Mouse (Mus musculus) heart, embryonic 13.5 days (tissue): ENCODE data around the gene Wdr20. TPM values are rescaled to one million over a fixed set of nuclear protein-coding genes. Genes with fewer than 3 reads are reported as not detected.

Experiments
- ATAC-seq: fragments of 200-750 bp; cut with Nextera tagmentation; 2 replicates; pipeline ENCODE4 v1.8.0; 2017; ENCODE audit warnings: moderate TSS enrichment; ENCODE audit not compliant: insufficient number of reproducible peaks, low FRiP score, low TSS enrichment; ENCODE audit errors: extremely low read depth
- H3K27ac ChIP-seq: fragments of 300-500 bp; sonication (generic); replicated peaks from 2 replicates; pipeline ENCODE4 v1.5.1; 2015; ENCODE audit warnings: moderate library complexity, mild to moderate bottlenecking, inconsistent platforms
- H3K27me3 ChIP-seq: fragments of 300-500 bp; sonication (generic); replicated peaks from 2 replicates; pipeline ENCODE4 v1.6.1; 2015; ENCODE audit warnings: mild to moderate bottlenecking, inconsistent platforms
- H3K36me3 ChIP-seq: fragments of 300-500 bp; sonication (generic); 2 replicates; pipeline ENCODE4 v1.6.1; 2015; ENCODE audit warnings: mild to moderate bottlenecking, inconsistent platforms
- H3K4me1 ChIP-seq: fragments of 300-500 bp; sonication (generic); 2 replicates; pipeline ENCODE4 v1.6.1; 2015; ENCODE audit warnings: inconsistent platforms
- H3K4me2 ChIP-seq: fragments of 300-500 bp; sonication (generic); 2 replicates; pipeline ENCODE4 v1.6.1; 2015; ENCODE audit warnings: inconsistent platforms, mild to moderate bottlenecking, moderate library complexity
- H3K4me3 ChIP-seq: fragments of 300-500 bp; sonication (generic); 2 replicates; pipeline ENCODE4 v1.5.1; 2015; ENCODE audit warnings: moderate library complexity, mild to moderate bottlenecking, inconsistent platforms
- H3K9ac ChIP-seq: fragments of 300-500 bp; sonication (generic); 2 replicates; pipeline ENCODE4 v1.6.1; 2015; ENCODE audit warnings: inconsistent platforms, mild to moderate bottlenecking, moderate library complexity
- H3K9me3 ChIP-seq: fragments of 300-500 bp; sonication (generic); 2 replicates; pipeline ENCODE4 v1.6.1; 2016; ENCODE audit warnings: inconsistent platforms
- WGBS: fragments of 180-500 bp; shearing (Covaris S2); methylation state at CpG from one replicate; pipeline ENCODE4 v1.1.7; 2015; ENCODE audit warnings: mixed read lengths; 5-methylcytosine and 5-hydroxymethylcytosine counted together
- polyA plus RNA-seq: library from polyadenylated mRNA; unstranded; fragments of >200 nt; fragmentation: Nextera tagmentation; extraction: Ambion mirVana; gene quantifications from 2 replicates; pipeline ENCODE4 v1.2.1, GENCODE M21; 2015

The Wdr20 gene
- polyA plus RNA-seq, 1 experiment from 2014 or later, result 14.5 TPM

GRCm38 (mm10) chr12:110802674-110803297 lies 65.0 kb downstream of the Wdr20 start:
- Histone ChIP-seq H3K9ac (no peak overlapping the region), H3K4me1 (peaks cover 52% of the 10 kb centered on the region), H3K36me3 (peaks cover 11% of the 10 kb centered on the region; the same call in 1 of the 2 replicates), H3K4me2 (no peak overlapping the region), H3K4me3 (no peak overlapping the region), H3K27me3 (no peaks in the 10 kb centered on the region), H3K27ac (0 out of 2 replicates have a peak overlapping the region, but pooled peaks have one; percentile 24), H3K9me3 (no peaks in the 10 kb centered on the region)
- 82% methylated on average over 5 of the region's 5 CpGs for WGBS
- no peak for ATAC-seq

- WGBS, result 15% methylated on average over 10 of the region's 10 CpGs
- no peak overlapping the region for H3K4me3 ChIP-seq
- no peaks in the 10 kb centered on the region for H3K9me3 ChIP-seq
- peak overlapping the region; percentile 56; the same call in 1 of the 2 replicates for H3K9ac ChIP-seq
- peaks cover 11% of the 10 kb centered on the region; the same call in 1 of the 2 replicates for H3K36me3 ChIP-seq
- H3K4me2 ChIP-seq, result peak overlapping the region; percentile 38; the same call in 1 of the 2 replicates
- ATAC-seq, result peak; percentile 56; the same call in 1 of the 2 replicates
- peak overlapping the region; percentile 75 for H3K27ac ChIP-seq
- H3K27me3 ChIP-seq, result no peaks in the 10 kb centered on the region
- H3K4me1 ChIP-seq, result peaks cover 47% of the 10 kb centered on the region
Measured at GRCm38 (mm10) chr12:110804261-110804660, 66.5 kb downstream of the Wdr20 start.

- H3K9me3 ChIP-seq, result no peaks in the 10 kb centered on the region
- H3K27me3 ChIP-seq, result no peaks in the 10 kb centered on the region
- no peak for ATAC-seq
- H3K36me3 ChIP-seq, result peaks cover 8% of the 10 kb centered on the region; the same call in 1 of the 2 replicates
- H3K4me1 ChIP-seq, result peaks cover 45% of the 10 kb centered on the region
- H3K27ac ChIP-seq, result no peak overlapping the region
- H3K9ac ChIP-seq, result no peak overlapping the region
- WGBS, result 76% methylated on average over 3 of the region's 3 CpGs
- no peak overlapping the region for H3K4me3 ChIP-seq
- H3K4me2 ChIP-seq, result no peak overlapping the region
Measured at GRCm38 (mm10) chr12:110806301-110806970, 68.7 kb downstream of the Wdr20 start.

GRCm38 (mm10) chr12:110808430-110808829 lies 70.7 kb downstream of the Wdr20 start:
- no peak for ATAC-seq
- Histone ChIP-seq H3K4me1 (peaks cover 27% of the 10 kb centered on the region), H3K27me3 (no peaks in the 10 kb centered on the region), H3K4me3 (no peak overlapping the region), H3K27ac (no peak overlapping the region), H3K36me3 (peaks cover 8% of the 10 kb centered on the region), H3K9me3 (no peaks in the 10 kb centered on the region), H3K4me2 (no peak overlapping the region), H3K9ac (no peak overlapping the region)
- WGBS, result 81% methylated on average over 10 of the region's 10 CpGs

DNA sequence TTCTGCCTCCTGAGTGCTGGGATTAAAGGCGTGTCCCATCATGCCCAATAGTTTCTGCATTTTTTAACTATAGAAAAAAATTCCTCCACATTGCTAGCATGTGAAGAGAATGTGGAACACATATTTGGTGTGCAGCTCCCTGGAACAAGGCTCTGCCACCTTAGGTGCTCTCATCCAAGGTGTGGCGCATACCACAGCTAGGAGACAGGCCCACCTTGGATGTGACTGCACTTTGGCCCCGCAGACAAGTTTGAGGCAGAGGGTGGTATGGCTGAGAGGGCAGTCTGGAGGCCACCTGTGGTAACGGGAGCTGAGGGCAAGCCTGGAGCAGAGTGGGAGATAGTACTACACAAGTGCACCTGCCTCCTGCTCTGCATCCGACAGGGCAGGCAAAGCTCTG lies 71.1 kb downstream of the Wdr20 start:
- H3K9ac ChIP-seq, result no peak overlapping the region
- no peaks in the 10 kb centered on the region for H3K27me3 ChIP-seq
- peaks cover 25% of the 10 kb centered on the region for H3K4me1 ChIP-seq
- no peak overlapping the region for H3K4me2 ChIP-seq
- no peak for ATAC-seq
- H3K36me3 ChIP-seq, result peaks cover 8% of the 10 kb centered on the region
- 84% methylated on average over 5 of the region's 5 CpGs for WGBS
- no peak overlapping the region for H3K27ac ChIP-seq
- H3K4me3 ChIP-seq, result no peak overlapping the region
- no peaks in the 10 kb centered on the region for H3K9me3 ChIP-seq

- Histone ChIP-seq H3K4me3 (no peak overlapping the region), H3K4me1 (peaks cover 15% of the 10 kb centered on the region; the same call in 1 of the 2 replicates), H3K9ac (no peak overlapping the region), H3K4me2 (no peak overlapping the region), H3K9me3 (no peaks in the 10 kb centered on the region), H3K27me3 (no peaks in the 10 kb centered on the region), H3K36me3 (peaks cover 2% of the 10 kb centered on the region; the same call in 1 of the 2 replicates), H3K27ac (no peak overlapping the region)
- 85% methylated on average over 9 of the region's 9 CpGs for WGBS
- ATAC-seq, result no peak
Measured at GRCm38 (mm10) chr12:110813132-110813531, 75.4 kb downstream of the Wdr20 start.

DNA sequence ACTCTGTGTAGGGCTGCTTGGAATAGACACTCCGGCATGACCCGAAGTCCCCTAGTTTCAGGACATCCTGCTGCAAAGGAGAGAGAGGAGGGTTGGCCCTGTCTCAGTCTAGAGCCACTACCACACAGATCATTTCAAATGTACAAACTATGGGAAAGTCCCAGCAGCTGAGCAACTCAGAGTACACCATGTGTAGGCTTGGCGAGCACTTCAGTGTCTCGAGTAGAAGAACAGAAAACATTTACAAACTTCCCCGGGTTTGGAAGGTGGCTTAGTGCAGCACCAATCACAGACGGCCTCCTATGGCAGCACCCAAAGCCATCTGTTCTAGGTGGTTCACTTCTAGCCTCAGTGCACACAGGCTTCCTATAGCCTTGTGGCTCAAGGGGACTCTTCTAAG lies 75.9 kb downstream of the Wdr20 start:
- H3K36me3 ChIP-seq, result peaks cover 2% of the 10 kb centered on the region; the same call in 1 of the 2 replicates
- peaks cover 15% of the 10 kb centered on the region; the same call in 1 of the 2 replicates for H3K4me1 ChIP-seq
- H3K27ac ChIP-seq, result no peak overlapping the region
- H3K9me3 ChIP-seq, result no peaks in the 10 kb centered on the region
- ATAC-seq, result no peak
- H3K27me3 ChIP-seq, result no peaks in the 10 kb centered on the region
- no peak overlapping the region for H3K4me3 ChIP-seq
- no peak overlapping the region for H3K4me2 ChIP-seq
- no peak overlapping the region for H3K9ac ChIP-seq
- WGBS, result 85% methylated on average over 6 of the region's 6 CpGs

DNA sequence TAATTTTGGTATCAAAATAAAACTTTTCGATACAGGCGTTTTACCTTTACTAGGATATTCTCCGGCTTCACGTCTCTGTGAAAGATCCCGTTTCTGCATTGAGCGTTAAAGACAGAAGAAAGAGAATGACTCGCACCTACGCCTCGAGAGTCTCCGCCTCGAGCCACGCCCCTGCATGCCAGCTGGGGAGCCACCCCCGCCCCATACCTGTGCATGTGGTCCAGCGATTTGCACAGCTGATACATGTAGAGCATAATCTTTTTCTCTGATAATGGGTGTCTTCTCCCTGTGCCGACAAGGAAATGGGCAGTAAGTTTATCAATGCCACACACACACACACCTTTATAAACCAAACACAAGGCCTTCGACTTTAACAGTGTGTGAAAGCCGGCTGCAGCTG lies 77.2 kb downstream of the Wdr20 start:
- Histone ChIP-seq H3K4me1 (peaks cover 4% of the 10 kb centered on the region; the same call in 1 of the 2 replicates), H3K27me3 (no peaks in the 10 kb centered on the region), H3K27ac (no peak overlapping the region), H3K9ac (no peak overlapping the region), H3K36me3 (peaks cover 2% of the 10 kb centered on the region; the same call in 1 of the 2 replicates), H3K9me3 (no peaks in the 10 kb centered on the region), H3K4me2 (no peak overlapping the region), H3K4me3 (no peak overlapping the region)
- no peak for ATAC-seq
- 59% methylated on average over 17 of the region's 17 CpGs for WGBS

DNA sequence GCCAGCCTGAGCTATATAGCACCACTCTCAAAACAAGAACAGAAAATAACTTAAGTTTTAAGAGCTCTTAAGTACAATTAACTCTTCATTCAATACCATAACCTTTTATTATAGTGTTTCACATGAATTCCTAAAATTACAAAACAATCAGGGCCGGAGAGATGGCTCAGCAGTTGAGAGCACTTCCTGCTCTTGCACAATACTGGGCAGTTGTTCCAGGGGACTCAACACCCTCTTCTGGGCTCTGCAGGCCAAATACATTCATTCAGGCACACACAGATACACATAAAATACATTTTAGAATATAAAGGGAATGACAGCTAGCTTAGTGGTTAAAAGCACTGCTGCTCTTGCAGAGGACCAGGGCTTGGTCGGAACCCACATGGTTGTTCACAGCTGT lies 79.1 kb downstream of the Wdr20 start:
- Histone ChIP-seq H3K4me3 (no peak overlapping the region), H3K36me3 (peaks cover 2% of the 10 kb centered on the region; the same call in 1 of the 2 replicates), H3K9me3 (no peaks in the 10 kb centered on the region), H3K4me1 (no peaks in the 10 kb centered on the region), H3K27me3 (no peaks in the 10 kb centered on the region), H3K9ac (no peak overlapping the region), H3K27ac (no peak overlapping the region), H3K4me2 (no peak overlapping the region)
- ATAC-seq, result no peak
- WGBS, result 94% methylated on average over 2 of the region's 2 CpGs

DNA sequence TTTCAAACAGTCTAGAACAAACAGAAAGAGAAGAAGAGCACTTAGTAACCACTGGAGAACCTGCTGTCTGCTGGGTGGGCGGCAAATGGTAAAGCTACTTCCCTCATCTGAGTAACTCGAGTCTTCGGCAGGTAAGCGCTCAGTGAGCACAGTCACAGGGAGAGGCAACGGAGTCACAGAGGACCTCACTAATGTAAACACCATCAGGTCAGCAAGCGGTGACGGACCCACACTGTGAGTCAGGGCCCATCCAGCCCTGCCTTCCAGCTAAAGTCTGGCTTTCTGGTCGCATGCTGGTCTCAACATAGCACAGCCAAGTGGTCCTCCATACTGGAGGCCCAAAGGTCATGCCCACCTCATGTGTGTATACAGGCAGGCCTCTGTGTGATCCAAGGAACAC lies 81.6 kb downstream of the Wdr20 start:
- H3K36me3 ChIP-seq, result no peaks in the 10 kb centered on the region

DNA sequence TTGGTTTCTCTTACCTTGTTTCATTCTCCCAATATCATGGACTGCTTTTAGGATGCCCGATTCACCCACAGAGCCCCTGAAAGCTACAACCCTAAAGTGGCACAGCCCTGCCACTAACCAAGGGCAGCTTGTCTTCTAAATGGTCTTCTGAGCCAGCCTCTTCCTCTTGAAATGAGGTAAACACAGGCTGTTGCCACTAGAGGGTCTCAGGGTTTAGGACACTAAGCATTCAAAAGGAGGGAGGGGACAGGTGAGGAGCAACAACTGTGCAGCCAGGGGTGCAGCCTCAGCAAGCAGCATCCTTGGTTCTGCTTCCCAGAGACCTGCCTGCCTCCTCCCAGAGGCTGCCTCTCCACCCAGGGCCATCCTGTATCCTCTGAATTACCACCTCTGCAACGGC lies 84.0 kb downstream of the Wdr20 start:
- no peaks in the 10 kb centered on the region for H3K27me3 ChIP-seq
- H3K36me3 ChIP-seq, result no peaks in the 10 kb centered on the region
- H3K9me3 ChIP-seq, result no peaks in the 10 kb centered on the region
- no peak overlapping the region for H3K4me3 ChIP-seq
- no peak overlapping the region for H3K27ac ChIP-seq
- H3K9ac ChIP-seq, result no peak overlapping the region
- ATAC-seq, result no peak
- H3K4me1 ChIP-seq, result no peaks in the 10 kb centered on the region
- H3K4me2 ChIP-seq, result no peak overlapping the region
- WGBS, result 81% methylated on average over 2 of the region's 2 CpGs

More for the DNA sequence above, 81.6 kb downstream of the Wdr20 start:
- no peak for ATAC-seq
- Histone ChIP-seq H3K9ac (no peak overlapping the region), H3K4me2 (no peak overlapping the region), H3K4me1 (no peaks in the 10 kb centered on the region), H3K4me3 (no peak overlapping the region), H3K9me3 (no peaks in the 10 kb centered on the region), H3K27me3 (no peaks in the 10 kb centered on the region), H3K27ac (no peak overlapping the region)
- 72% methylated on average over 8 of the region's 8 CpGs for WGBS
